Mouse (Mus musculus) adipocyte (in vitro differentiated cells): ENCODE data around the gene Mkln1.

Source experiments
- DNase-seq: peaks from one replicate; pipeline ENCODE4 v3.0.0-alpha.2; 2016; ENCODE audit warnings: low spot score

Gene Mkln1

GRCm38 (mm10) chr6:31513726-31514125, 115.2 kb downstream of the Mkln1 start:
- peak; percentile 94 for DNase-seq

GRCm38 (mm10) chr6:31517681-31518337, 119.3 kb downstream of the Mkln1 start:
- DNase-seq: peak; percentile 87

DNA sequence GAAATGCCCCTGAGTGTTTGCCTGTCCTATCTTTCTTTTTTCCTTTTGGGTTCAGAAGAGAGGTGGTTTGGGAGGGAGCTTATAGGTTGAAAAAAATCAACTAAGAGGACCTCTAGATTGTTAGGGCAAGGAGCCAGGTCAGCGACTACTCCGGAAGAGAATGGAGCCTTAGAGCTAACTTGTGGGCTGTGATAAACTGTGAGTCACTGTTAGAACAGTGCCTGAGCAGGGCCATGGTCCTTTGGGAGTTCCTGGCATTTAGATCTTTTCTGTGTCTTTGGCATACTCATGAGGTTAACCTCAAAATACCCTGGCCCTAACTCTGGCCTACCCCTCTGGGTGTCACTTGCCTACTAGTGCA, 119.8 kb downstream of the Mkln1 start:
- DNase-seq: peak; percentile 90

DNA sequence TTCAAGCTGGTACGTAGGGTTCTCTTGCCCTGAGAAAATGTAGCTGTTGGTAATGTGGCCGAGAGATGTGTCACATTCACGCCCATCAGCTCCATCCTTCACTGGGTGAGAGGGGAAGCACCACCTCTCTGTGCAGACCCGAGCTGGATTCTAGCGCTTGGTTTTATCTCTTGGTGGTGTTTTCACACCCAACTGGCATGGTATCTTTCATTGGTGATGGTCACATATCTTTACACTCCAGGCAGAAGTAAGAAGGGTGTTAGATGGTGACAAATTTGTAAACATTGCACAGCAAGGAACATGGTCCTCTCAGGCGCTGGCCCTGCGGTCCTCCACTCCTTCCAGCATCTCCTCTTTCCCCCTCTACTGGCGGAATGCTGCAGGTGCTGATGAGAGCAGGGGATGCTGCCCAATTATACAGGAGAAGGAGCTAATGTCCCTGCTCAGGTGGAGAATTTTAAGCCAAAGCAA, 120.5 kb downstream of the Mkln1 start:
- peak; percentile 48 for DNase-seq

- DNase-seq: no peak
Observed at GRCm38 (mm10) chr6:31520486-31521215, 122.1 kb downstream of the Mkln1 start.

- DNase-seq: peak; percentile 48
Observed at GRCm38 (mm10) chr6:31521491-31522355, 123.2 kb downstream of the Mkln1 start.

GRCm38 (mm10) chr6:31522478-31522877, 123.9 kb downstream of the Mkln1 start:
- DNase-seq: no peak

GRCm38 (mm10) chr6:31523039-31523438, 124.5 kb downstream of the Mkln1 start:
- no peak for DNase-seq

GRCm38 (mm10) chr6:31523657-31524056, 125.1 kb downstream of the Mkln1 start:
- DNase-seq: no peak

GRCm38 (mm10) chr6:31524121-31524520, 125.6 kb downstream of the Mkln1 start:
- DNase-seq: no peak

GRCm38 (mm10) chr6:31524647-31525046, 126.1 kb downstream of the Mkln1 start:
- no peak for DNase-seq

DNA sequence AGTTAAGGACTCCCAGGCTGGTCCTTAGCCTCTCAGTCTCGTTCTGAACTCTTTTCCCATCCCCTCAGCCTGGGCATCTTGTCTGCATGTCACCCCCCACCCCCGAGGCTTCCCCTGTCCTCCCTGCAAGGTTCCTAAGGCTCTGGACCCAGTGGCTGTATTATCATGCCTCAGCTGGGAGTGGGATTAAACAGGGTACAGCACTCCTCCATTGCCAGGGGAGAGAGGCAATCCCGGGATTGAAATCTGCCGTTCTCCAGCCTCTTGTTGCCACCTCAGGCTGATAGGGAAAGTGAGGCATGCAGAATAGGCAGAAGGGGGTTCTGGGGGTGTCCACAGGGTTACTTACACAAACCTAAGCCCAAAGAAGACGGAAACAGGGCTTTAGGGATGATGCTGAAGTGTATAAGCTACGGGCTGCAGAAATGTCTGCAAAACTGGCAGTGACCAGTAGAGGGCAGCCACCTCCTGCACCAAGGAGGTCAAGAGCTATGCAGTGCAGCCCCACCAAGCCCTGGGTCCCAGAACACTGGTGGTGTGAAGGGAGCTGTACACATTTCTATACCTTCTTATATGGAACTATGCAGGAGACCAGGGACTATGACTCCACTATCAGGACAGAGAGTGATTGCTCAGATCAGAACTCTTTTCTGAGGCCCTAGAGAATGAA, 126.8 kb downstream of the Mkln1 start:
- peak; percentile 75 for DNase-seq

DNA sequence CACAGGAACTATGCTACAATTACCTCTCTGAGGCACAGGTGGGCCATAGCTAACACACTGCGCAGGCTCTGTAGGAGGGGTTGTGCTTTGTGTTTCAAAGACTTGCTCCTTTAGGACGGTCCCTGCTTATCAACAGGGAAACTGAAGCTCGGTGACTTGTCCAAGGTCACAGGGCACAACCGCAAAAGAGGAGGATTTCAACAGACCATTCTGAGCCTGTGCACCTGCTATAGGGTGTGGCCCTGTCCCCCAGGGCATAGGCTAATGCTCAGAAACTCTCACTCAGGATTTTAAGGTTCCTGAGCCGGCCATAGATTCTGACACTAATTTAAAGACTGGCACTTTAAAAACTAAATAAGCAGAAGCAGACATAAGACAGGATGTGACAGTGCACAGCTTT, 128.4 kb downstream of the Mkln1 start:
- no peak for DNase-seq

GRCm38 (mm10) chr6:31527897-31528296, 129.4 kb downstream of the Mkln1 start:
- no peak for DNase-seq

DNA sequence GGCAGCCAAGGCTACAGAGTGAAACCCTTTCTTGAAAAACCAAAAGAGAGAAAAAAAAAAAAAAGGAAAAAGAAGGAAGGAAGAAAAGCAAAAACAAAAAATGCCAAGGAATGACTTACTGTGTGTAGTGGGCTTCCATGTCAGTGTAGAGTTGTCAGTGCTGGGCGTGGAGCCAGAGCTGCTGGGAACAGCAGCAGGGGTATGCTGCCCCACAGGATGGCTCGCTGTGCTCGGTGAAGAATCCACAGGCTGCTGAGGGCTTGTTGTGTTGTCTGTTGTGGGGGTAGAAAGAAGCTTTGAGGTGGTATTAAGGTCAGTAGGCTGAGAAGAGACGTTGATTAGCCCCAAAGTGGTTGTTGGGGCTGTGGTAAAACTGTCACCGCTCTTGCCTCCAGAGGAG, 129.8 kb downstream of the Mkln1 start:
- no peak for DNase-seq

DNA sequence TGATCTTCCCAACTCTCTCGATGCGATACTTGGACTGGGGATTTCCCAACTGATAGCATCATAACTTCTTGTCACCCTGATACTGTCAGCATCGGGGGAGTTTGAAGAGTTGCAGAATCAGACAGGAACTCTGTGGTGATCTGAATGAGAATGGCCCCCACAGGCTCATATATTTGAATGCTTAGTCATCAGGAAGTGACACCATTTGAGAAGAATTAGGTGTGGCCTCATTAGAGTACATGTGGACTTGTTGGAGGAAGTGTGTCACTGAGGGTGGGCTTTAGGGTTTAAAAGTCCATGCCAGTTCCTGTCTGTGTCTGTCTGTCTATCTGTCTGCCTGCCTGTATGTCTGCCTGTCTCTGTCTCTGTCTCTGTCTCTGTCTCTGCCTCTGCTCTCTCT, 133.3 kb downstream of the Mkln1 start:
- DNase-seq: no peak

DNA sequence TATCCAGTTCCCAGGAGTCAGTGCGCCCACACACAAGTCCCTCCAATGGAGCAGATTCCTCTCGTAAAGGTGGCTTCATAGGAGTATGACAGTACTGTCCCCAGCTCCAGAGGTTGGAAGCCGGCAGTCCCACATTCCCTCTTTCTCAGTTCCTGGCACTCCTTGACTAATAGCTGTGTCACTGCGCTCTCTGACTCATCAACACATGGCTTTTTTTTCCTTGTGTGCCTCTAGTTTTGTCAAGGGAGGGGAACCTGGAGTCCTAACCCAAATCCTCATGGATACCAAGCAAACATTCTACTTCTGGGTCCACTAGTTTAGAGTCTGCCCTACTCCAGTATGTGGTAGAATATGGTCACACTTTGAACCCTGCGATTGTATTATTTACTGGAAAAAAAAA, 136.2 kb downstream of the Mkln1 start:
- no peak for DNase-seq

DNA sequence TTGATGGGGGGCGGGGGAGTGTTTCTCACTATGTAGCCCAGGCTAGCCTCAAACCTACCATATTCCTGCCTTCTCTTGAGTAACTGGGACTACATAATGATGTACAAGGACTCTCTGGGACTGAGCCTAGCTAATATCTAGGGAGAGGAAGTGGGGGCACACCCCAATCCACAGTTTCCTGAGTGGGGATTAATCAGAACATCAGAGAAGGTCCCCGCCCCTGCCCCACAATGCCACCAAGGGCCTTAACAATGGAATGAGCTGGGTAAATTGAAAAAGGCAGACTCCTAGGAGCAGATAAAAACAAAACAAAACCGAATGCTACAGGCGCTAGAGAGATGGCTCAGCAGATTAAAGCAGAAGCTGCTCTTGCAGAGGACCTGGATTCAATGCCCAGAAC, 138.7 kb downstream of the Mkln1 start:
- no peak for DNase-seq

DNA sequence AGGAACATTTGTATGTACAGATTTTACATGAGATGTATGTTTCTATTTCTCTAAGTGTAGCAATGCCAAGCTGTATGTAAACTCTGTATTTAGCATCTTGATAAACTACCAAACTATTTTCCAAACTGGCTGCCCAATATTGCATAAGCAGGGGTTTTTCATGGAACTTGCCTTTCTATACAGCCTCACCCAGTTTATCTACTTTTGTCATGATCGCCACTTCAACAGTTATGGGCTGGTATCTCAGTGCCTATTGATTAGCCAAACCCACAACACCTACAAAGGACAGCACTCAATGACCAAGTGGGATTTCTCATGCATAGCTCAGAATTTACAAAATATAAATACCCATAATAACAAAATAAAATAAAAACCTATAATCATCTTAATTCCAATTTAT, 139.6 kb downstream of the Mkln1 start:
- DNase-seq: no peak

GRCm38 (mm10) chr6:31540018-31540417, 141.5 kb downstream of the Mkln1 start:
- no peak for DNase-seq

DNA sequence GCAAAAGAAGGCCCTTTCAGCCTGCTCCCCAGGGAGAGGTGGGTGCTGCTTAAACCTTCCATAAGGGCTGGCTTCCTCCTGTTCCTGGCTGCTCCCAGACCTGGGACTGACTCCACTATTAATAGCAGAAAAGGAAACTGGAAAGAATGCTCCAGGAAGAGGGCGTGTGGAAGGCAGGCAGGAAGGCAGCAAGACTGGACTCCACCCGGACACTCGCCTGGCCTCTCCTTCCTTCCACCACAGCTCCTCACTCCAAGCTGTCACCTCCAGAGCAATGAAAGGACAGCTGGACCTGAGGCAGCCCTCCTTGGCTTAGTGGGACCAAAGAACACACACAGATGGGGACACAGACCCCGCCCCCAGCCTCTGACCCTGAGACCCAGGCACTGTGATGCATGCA, 145.8 kb downstream of the Mkln1 start:
- no peak for DNase-seq

DNA sequence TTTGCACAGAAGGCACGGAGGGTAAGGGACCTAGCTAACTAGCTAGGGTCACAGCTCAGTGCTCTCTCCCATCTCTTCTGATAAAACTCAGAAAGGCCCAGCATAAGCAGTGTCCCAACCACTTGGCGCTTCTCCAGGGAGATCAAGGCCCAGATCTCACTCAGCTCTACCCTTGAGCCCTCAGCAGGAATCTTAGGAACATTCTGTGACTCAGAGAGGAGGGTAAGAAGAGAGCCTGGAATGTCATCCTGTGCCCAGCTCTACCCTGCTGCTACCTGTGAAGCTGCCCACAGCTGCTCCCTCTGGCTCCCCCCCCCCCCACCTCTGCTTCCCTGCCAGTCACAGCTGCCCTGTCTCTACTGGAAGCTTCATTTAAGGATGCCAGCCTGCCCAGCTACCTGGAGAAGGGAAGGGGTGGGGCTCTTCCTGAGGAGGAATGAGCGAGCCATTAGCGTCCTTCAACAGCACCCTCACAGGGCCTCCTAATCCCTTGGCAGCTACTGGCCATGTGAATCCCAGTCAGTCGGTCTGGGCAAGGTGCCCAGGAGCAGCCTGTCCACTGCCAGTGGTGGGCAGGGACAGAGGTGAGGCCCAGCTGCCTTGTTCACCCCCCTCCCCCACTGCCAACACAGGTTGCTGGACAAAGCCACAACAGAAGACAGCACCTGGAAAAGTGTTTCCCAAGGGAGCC, 151.0 kb downstream of the Mkln1 start:
- DNase-seq: peak; percentile 76
